Mouse (Mus musculus) forebrain, embryonic 14.5 days (tissue): ENCODE measurements at regions not wholly inside any gene's neighbourhood (a gene's known extent, or its start where the extent isn't known, plus 50 kb on each side); places are given as distances from the start of the nearest gene placed in this dataset.

Experiments
- ATAC-seq: fragments of 200-750 bp; cut with Nextera tagmentation; 2 replicates; pipeline ENCODE4 v1.8.0; 2017; ENCODE audit warnings: mild to moderate bottlenecking, moderate library complexity
- DNase-seq: peaks from one replicate; pipeline ENCODE4 v3.0.0-alpha.2; 2015; ENCODE audit warnings: low spot score
- H3K27ac ChIP-seq: fragments of 300-500 bp; sonication (generic); 2 replicates; pipeline ENCODE4 v1.5.1; 2014; ENCODE audit warnings: low read depth, mild to moderate bottlenecking, control low read depth, low read length, moderate library complexity
- H3K27me3 ChIP-seq: fragments of 300-500 bp; sonication (generic); replicated peaks from 2 replicates; pipeline ENCODE4 v1.6.1; 2014; ENCODE audit warnings: low read length, control low read depth, mixed read lengths; ENCODE audit not compliant: control insufficient read depth, insufficient read depth
- H3K36me3 ChIP-seq: fragments of 300-500 bp; sonication (generic); 2 replicates; pipeline ENCODE4 v1.6.1; 2014; ENCODE audit warnings: low read length, control low read depth; ENCODE audit not compliant: control insufficient read depth, insufficient read depth
- H3K4me1 ChIP-seq: fragments of 300-500 bp; sonication (generic); 2 replicates; pipeline ENCODE4 v1.6.1; 2014; ENCODE audit warnings: antibody characterized with exemption, low read length, control low read depth; ENCODE audit not compliant: control insufficient read depth, insufficient read depth
- H3K4me2 ChIP-seq: fragments of 300-500 bp; sonication (generic); 2 replicates; pipeline ENCODE4 v1.6.1; 2014; ENCODE audit warnings: mild to moderate bottlenecking, control low read depth, low read length
- H3K4me3 ChIP-seq: fragments of 300-500 bp; sonication (generic); 2 replicates; pipeline ENCODE4 v1.5.1; 2014; ENCODE audit warnings: low read depth, low read length, control low read depth
- H3K9ac ChIP-seq: fragments of 300-500 bp; sonication (generic); 2 replicates; pipeline ENCODE4 v1.6.1; 2014; ENCODE audit warnings: mild to moderate bottlenecking, low read length, control low read depth, moderate library complexity
- H3K9me3 ChIP-seq: fragments of 300-500 bp; sonication (generic); replicated peaks from 2 replicates; pipeline ENCODE4 v1.6.1; 2016; ENCODE audit warnings: low read length, control low read depth, mixed read lengths; ENCODE audit not compliant: control insufficient read depth
- WGBS: fragments of 180-500 bp; shearing (Covaris S2); extraction: QIAGEN DNeasy Blood & Tissue Kit; methylation state at CpG from one replicate; pipeline ENCODE4 v1.1.7; 2014; 5-methylcytosine and 5-hydroxymethylcytosine counted together

DNA sequence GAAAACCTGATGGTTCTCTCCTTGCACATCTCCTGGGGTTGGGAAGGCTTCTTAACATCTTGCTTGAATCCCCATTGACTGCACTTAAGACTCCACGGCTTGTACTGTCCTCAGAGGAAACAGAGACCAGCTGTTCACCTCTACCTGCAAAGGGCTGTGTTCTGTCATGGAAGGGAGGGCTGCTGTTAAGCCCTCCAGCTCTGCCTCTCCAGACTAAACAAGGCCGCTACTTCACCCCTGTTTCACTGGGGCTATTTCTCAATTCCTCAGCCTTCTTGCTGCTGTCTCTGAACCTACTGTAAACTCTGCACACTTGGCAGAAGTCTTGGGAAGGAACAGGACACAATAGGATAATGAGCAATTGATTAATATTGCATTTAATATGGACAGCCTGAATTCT, 64.7 kb upstream of the BC052040 start:
- Histone ChIP-seq H3K4me3 (no peak overlapping the region), H3K9me3 (no peaks in the 10 kb centered on the region), H3K4me1 (peaks cover 6% of the 10 kb centered on the region; the same call in 1 of the 2 replicates), H3K36me3 (no peaks in the 10 kb centered on the region), H3K4me2 (no peak overlapping the region), H3K27ac (no peak overlapping the region), H3K9ac (no peak overlapping the region), H3K27me3 (no peaks in the 10 kb centered on the region)
- 48% methylated on average over 2 of the region's 2 CpGs for WGBS
- no peak for DNase-seq
- ATAC-seq = no peak

- Histone ChIP-seq H3K27ac (no peak overlapping the region), H3K4me1 (no peaks in the 10 kb centered on the region), H3K9me3 (no peaks in the 10 kb centered on the region), H3K9ac (no peak overlapping the region), H3K27me3 (no peaks in the 10 kb centered on the region), H3K36me3 (no peaks in the 10 kb centered on the region), H3K4me2 (no peak overlapping the region), H3K4me3 (no peak overlapping the region)
- WGBS = 81% methylated on average over 5 of the region's 5 CpGs
- no peak for ATAC-seq
- DNase-seq = no peak
These were observed 61.5 kb upstream of the BC052040 start for GRCm38 (mm10) chr2:115519974-115520373.

DNA sequence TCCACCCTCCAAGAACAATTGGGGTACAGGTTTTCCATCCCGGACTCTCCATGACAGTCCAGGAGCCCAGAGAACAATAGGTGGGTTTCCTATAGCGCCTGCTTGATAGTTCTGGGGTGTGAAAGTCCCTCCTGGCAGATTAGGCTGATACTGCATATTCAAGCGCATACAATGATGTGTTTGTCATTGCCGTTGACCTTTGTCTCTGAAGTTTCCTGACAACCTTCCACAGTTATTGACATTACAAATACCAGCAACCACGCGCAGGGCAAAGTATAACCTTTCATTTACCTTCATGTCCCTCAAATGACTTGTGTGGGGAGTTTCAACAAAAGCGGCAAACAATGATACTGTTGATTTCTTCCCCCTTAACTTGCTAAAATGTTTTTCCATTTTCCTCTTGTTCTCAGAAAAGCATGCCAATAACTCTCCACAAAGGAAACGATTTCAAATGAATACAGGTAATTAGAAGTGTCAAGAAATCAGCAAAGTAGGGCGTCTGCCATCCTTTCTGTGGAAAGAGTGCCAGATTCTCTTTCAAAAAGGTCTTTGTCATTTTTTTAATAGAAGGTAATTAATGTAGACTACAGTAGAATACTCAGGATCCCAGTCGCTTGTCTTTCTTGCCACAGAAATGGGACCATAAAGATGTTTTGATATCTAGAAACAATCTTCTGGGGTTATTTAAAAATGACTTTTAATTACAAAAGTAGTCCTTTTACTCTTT, 60.9 kb upstream of the BC052040 start:
- H3K4me2 ChIP-seq = no peak overlapping the region
- no peak overlapping the region for H3K9ac ChIP-seq
- no peaks in the 10 kb centered on the region for H3K4me1 ChIP-seq
- DNase-seq = peak; percentile 46
- no peaks in the 10 kb centered on the region for H3K36me3 ChIP-seq
- 32% methylated on average over 10 of the region's 10 CpGs for WGBS
- H3K9me3 ChIP-seq = no peaks in the 10 kb centered on the region
- ATAC-seq = no peak
- H3K4me3 ChIP-seq = no peak overlapping the region
- no peak overlapping the region for H3K27ac ChIP-seq
- H3K27me3 ChIP-seq = no peaks in the 10 kb centered on the region

GRCm38 (mm10) chr2:115529878-115530277, 51.6 kb upstream of the BC052040 start:
- H3K36me3 ChIP-seq = no peaks in the 10 kb centered on the region
- no peaks in the 10 kb centered on the region for H3K9me3 ChIP-seq
- no peak overlapping the region for H3K4me3 ChIP-seq
- DNase-seq (no peak), ATAC-seq (no peak)
- no peak overlapping the region for H3K9ac ChIP-seq
- 83% methylated on average over 2 of the region's 2 CpGs for WGBS
- no peaks in the 10 kb centered on the region for H3K27me3 ChIP-seq
- H3K27ac ChIP-seq = no peak overlapping the region
- no peak overlapping the region for H3K4me2 ChIP-seq
- no peaks in the 10 kb centered on the region; the same call in 1 of the 2 replicates for H3K4me1 ChIP-seq
